Mouse (Mus musculus) G1E (cell line): Measurements from ENCODE around the gene Tet3. TPM values are rescaled to one million over a fixed set of nuclear protein-coding genes. Genes with fewer than 3 reads are reported as not detected.

Experiments used
- ATAC-seq: 2 replicates; pipeline ENCODE4 v1.8.0; 2016; ENCODE audit warnings: mild to moderate bottlenecking; ENCODE audit not compliant: insufficient number of reproducible peaks, poor library complexity, low FRiP score, severe bottlenecking; ENCODE audit errors: extremely low read depth
- DNase-seq: peaks from one replicate; pipeline ENCODE4 v3.0.0; 2012; ENCODE audit warnings: low spot score
- H3K27me3 ChIP-seq: 2 replicates; pipeline ENCODE4 v1.6.1; 2012; ENCODE audit warnings: mild to moderate bottlenecking, low read length, inconsistent platforms; ENCODE audit not compliant: insufficient read depth
- H3K36me3 ChIP-seq: replicated peaks from 2 replicates; pipeline ENCODE3; 2012; ENCODE audit warnings: mild to moderate bottlenecking, inconsistent platforms
- H3K4me1 ChIP-seq: 2 replicates; pipeline ENCODE4 v1.6.1; 2012; ENCODE audit warnings: low read depth, low read length, inconsistent platforms, mixed read lengths; ENCODE audit not compliant: insufficient read depth
- H3K4me3 ChIP-seq: 2 replicates; pipeline ENCODE4 v1.5.1; 2012; ENCODE audit warnings: low read depth, mild to moderate bottlenecking, inconsistent platforms, low read length, moderate library complexity, mixed read lengths
- H3K9me3 ChIP-seq: replicated peaks from 2 replicates; pipeline ENCODE4 v1.6.1; 2012; ENCODE audit warnings: inconsistent platforms
- CTCF ChIP-seq: IDR thresholded peaks from 2 replicates; pipeline ENCODE4 v1.5.1; 2012; ENCODE audit warnings: low read depth, low read length, inconsistent platforms, mixed read lengths
- GATA1 ChIP-seq: IDR thresholded peaks from 2 replicates; pipeline ENCODE4 v1.6.1; 2012; ENCODE audit warnings: borderline replicate concordance, low read length, inconsistent platforms, mixed read lengths
- GATA2 ChIP-seq: IDR thresholded peaks from 2 replicates; pipeline ENCODE4 v1.6.1; 2012; ENCODE audit warnings: low read depth, low read length, inconsistent platforms, borderline replicate concordance
- POLR2AphosphoS5 ChIP-seq: IDR thresholded peaks from 2 replicates; pipeline ENCODE4 v1.6.1; 2012; ENCODE audit warnings: low read depth, low read length, inconsistent platforms; ENCODE audit not compliant: insufficient replicate concordance
- TAL1 ChIP-seq: conservative IDR thresholded peaks from 2 replicates; pipeline ENCODE4 v1.6.1; 2012; ENCODE audit warnings: low read depth, low read length, inconsistent platforms, mixed read lengths
- polyA plus RNA-seq: library from polyadenylated mRNA; stranded (reverse); fragments of >175 nt; gene quantifications from 2 replicates; pipeline ENCODE4 v1.2.3, GENCODE M21; 2012
- total RNA-seq, 2 experiments: library from RNA; stranded (forward) in 1 of 2; stranded (reverse) in 1 of 2; fragments of 200-1000 nt in 1 of 2; fragments of >200 nt in 1 of 2; fragmentation: Nextera tagmentation in 1 of 2; gene quantifications; 2 replicates each; pipeline ENCODE4 v1.2.3; 2014 to 2017

Gene Tet3
- total RNA-seq (2014; fragmentation: Nextera tagmentation) (94.9 and 95.4 TPM in 2 replicates), total RNA-seq (2017) (14.9 and 17.6 TPM in 2 replicates), polyA plus RNA-seq (40.0 and 71.1 TPM in 2 replicates)

- peaks cover 23% of the 10 kb centered on the region for H3K27me3 ChIP-seq
- DNase-seq: no peak
- H3K4me1 ChIP-seq: peaks cover 55% of the 10 kb centered on the region
- H3K36me3 ChIP-seq: peaks cover 12% of the 10 kb centered on the region
- no peak for TF ChIP-seq TAL1
- TF ChIP-seq POLR2AphosphoS5: no peak
- TF ChIP-seq GATA1: no peak
- TF ChIP-seq GATA2: no peak
- no peak for TF ChIP-seq CTCF
- H3K9me3 ChIP-seq: no peaks in the 10 kb centered on the region
- no peak within 1 kb of the TSS for H3K4me3 ChIP-seq
- ATAC-seq: no peak
These were observed at the start of gene Tet3 for GRCm38 (mm10) chr6:83459034-83459644. Tet3 (minus strand) TSS chr6:83459084.

GRCm38 (mm10) chr6:83507168-83507546 is 48.3 kb upstream of the Tet3 start:
- Histone ChIP-seq H3K36me3 (peaks cover 9% of the 10 kb centered on the region), H3K9me3 (no peaks in the 10 kb centered on the region), H3K4me3 (peak overlapping the region; percentile 75), H3K27me3 (peaks cover 19% of the 10 kb centered on the region), H3K4me1 (peaks cover 19% of the 10 kb centered on the region)
- TF ChIP-seq GATA1: no peak
- TF ChIP-seq TAL1: no peak
- no peak for TF ChIP-seq GATA2
- no peak for TF ChIP-seq CTCF
- ATAC-seq: no peak
- no peak for DNase-seq

DNA sequence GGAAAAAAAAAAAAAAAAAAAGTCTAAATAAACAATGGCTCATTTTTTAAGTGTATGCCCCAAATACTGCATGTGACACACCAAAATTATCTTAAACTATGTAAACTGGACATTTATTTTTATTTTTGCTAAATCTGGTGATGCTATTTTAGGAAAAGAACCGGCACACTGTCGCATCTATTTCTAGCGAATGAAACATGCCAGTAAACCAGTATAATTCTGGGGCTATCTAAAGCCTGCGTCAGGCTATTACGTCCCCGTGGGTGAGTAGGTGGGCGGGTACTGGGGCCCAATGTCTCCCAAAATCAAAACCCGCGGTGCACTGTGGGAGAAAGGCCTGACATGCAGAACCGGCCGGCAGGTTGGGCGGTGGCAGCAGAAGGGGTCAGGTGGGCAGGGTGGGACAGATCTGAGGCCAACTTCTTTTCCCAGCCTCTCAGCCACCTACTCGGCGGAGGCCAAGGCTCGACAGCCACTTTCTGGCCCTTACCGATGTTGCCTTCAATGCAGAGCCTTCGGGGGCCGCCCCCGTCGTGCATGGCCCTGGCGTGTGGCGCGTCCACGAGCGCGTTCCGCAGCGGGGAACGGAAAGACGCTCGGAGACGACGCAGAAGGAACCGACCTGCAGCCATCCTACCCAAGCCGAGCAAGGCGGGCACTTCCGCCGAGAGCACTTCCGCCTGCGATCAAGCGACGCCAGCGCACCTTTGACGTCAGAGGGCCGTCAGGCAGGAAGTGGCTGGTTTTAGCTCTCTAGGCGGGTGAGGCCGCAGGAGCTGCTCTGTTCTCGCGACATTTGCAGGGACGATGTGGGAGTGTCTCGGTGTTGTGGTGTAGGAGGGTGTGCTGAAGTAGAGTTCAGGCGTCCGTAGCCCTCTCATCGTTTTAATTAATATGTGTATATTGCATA is 47.6 kb upstream of the Tet3 start, which contains the start of gene Dguok:
TSS of gene Dguok (minus strand) at position 712 of the 910 bp plus-strand sequence.
- peaks cover 19% of the 10 kb centered on the region for H3K4me1 ChIP-seq
- TF ChIP-seq CTCF (no peak), GATA2 (no peak)

GRCm38 (mm10) chr6:83505554-83505953 is 46.7 kb upstream of the Tet3 start:
- no peak for DNase-seq
- H3K9me3 ChIP-seq: no peaks in the 10 kb centered on the region
- ATAC-seq: no peak

More for the DNA sequence above, 47.6 kb upstream of the Tet3 start, which contains the start of gene Dguok:
- ATAC-seq (peak; percentile 92), DNase-seq (peak; percentile 74)
- no peaks in the 10 kb centered on the region for H3K9me3 ChIP-seq
- peaks cover 12% of the 10 kb centered on the region for H3K36me3 ChIP-seq
- peak within 1 kb of the TSS; percentile 75 for H3K4me3 ChIP-seq
- peaks cover 17% of the 10 kb centered on the region for H3K27me3 ChIP-seq

GRCm38 (mm10) chr6:83503361-83503760 is 44.5 kb upstream of the Tet3 start:
- H3K9me3 ChIP-seq: no peaks in the 10 kb centered on the region; the same call in 1 of the 2 replicates
- H3K4me3 ChIP-seq: no peak overlapping the region
- H3K36me3 ChIP-seq: peaks cover 24% of the 10 kb centered on the region
- TF ChIP-seq CTCF: no peak
- no peak for TF ChIP-seq GATA2
- TF ChIP-seq TAL1: no peak
- TF ChIP-seq GATA1: no peak
- no peak for TF ChIP-seq POLR2AphosphoS5
- H3K27me3 ChIP-seq: peaks cover 12% of the 10 kb centered on the region
- H3K4me1 ChIP-seq: peaks cover 19% of the 10 kb centered on the region
- ATAC-seq (no peak), DNase-seq (no peak)

More at GRCm38 (mm10) chr6:83505554-83505953, 46.7 kb upstream of the Tet3 start:
- TF ChIP-seq POLR2AphosphoS5 (no peak), CTCF (no peak), GATA2 (no peak), GATA1 (no peak), TAL1 (no peak)
- Histone ChIP-seq H3K27me3 (peaks cover 15% of the 10 kb centered on the region), H3K36me3 (peaks cover 12% of the 10 kb centered on the region), H3K4me3 (no peak overlapping the region), H3K4me1 (peaks cover 19% of the 10 kb centered on the region)

- Histone ChIP-seq H3K4me1 (peaks cover 17% of the 10 kb centered on the region), H3K36me3 (peaks cover 31% of the 10 kb centered on the region), H3K9me3 (no peaks in the 10 kb centered on the region; the same call in 1 of the 2 replicates), H3K4me3 (no peak overlapping the region), H3K27me3 (peaks cover 9% of the 10 kb centered on the region)
- TF ChIP-seq GATA1: no peak
- DNase-seq: no peak
- no peak for ATAC-seq
These were observed 43.8 kb upstream of the Tet3 start for GRCm38 (mm10) chr6:83502656-83503055.
